Mouse (Mus musculus) lung, postnatal 0 days (tissue): ENCODE results near the gene Tab2.

Experiments used
- CTCF ChIP-seq: IDR thresholded peaks from 2 replicates; pipeline ENCODE4 v1.5.1; 2016; ENCODE audit warnings: antibody characterized with exemption, mild to moderate bottlenecking
- EP300 ChIP-seq: IDR thresholded peaks from 2 replicates; pipeline ENCODE4 v1.6.1; 2016; ENCODE audit warnings: antibody characterized with exemption, mild to moderate bottlenecking, control low read depth

DNA sequence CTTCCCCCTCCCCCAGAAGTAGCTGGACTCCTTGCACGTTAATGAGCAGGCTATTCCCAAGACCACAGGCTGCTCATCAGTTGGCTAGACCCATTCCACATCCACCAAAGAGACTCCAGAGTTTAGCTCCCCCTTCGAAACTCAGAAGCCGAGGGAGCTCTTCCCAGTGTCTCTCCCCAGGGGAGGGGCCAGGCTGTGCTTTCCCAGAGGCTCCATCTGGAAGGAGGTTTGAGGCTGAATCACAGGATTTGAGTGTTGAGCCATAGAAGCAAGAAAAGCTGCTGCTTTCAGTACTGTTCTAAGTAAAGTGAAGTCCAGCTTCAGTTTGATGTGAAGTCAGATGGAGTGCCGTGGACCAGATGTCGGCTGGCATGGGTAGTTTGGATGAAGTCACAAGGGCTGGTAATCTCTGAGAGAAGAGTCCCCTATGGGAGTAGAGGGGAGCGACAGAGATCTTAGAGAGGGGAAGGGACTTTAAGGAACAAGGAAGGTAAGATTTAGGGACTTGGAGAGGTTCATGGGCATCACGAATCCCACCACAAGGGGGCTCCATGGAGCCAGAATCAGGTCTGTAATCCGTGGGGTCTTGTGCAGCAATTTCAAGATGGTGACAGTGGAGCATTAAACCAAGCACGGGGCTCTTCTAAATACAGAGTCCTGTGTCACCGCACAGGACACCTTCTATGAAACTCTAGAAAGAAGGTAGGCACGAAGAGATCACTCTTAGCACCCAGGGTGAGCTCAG is 85.3 kb downstream of the Tab2 start:
- TF ChIP-seq CTCF, result peak; percentile 61
- TF ChIP-seq EP300, result no peak
